Mouse (Mus musculus): ENCODE data around the gene Npb.

Npb gene

GRCm38 (mm10) chr11:120631726-120632448, 23.6 kb downstream of the Npb start:
- DNase-seq (ENCODE audit: low read depth, low spot score) = no peak

- DNase-seq (ENCODE audit: low read depth, low spot score) = peak; percentile 69
Measured at GRCm38 (mm10) chr11:120632559-120633519, 24.6 kb downstream of the Npb start.

DNA sequence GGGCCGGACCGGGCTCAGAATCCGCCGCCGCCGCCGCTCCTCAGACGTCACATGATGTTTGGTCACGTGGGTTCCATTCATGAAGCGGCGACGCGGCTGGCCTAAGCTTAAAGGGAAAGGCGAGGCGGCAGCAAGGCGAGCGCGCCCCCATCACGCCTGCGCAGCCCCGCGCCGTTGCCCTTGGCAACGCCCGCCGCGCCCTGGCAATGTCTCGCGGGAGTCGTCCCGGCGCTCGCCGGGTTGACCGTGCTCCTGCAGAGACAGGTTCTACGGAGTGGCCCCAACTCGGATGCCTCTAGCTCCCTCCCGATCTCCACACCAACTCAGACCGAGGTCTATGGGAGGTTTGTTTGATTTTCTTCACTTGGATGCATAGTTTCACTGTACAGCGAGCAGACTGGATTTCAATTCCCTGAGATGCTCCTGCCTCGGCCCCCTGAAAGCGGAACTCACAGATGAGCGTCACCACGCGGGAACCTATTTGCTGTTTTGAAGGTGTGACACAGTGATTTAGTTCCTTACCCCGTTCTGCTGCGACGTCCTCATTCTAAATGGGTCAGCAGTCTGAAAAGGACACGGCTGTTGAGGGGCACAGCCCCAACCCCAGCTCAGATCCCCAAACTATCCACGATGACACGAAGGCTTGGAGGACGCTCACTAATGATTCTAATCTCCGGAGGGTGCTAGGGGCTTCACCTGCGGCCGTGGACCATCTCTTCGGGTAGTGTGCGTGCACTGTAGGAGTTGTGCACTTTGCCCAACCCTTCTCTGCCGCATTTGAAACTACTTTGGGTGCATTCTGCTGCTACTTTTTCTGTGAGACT, 25.5 kb downstream of the Npb start, which contains the start of gene Mafg:
TSS of gene Mafg (minus strand) at position 81 of the 824 bp plus-strand sequence.
- peak; percentile 98 for DNase-seq (ENCODE audit: low read depth, low spot score)

DNA sequence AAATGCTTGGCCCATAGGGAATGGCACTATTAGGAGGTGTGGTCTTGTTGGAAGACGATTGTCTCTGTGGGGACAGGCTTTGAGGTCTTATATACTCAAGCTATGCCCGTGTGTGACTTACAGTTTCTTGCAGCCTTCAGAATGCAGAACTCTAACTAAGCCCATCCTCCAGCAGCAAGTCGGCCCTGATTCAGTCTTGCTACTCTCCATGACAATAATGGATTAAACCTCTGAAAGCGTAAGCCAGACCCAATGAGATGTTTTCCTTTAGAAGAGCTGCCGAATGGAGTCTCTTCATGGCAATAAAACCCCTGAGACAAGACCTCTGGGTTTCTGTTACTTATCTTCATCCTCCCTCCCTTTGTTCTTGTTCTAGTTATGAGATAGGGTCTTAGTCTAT, 26.5 kb downstream of the Npb start:
- DNase-seq (ENCODE audit: low read depth, low spot score) = no peak

DNA sequence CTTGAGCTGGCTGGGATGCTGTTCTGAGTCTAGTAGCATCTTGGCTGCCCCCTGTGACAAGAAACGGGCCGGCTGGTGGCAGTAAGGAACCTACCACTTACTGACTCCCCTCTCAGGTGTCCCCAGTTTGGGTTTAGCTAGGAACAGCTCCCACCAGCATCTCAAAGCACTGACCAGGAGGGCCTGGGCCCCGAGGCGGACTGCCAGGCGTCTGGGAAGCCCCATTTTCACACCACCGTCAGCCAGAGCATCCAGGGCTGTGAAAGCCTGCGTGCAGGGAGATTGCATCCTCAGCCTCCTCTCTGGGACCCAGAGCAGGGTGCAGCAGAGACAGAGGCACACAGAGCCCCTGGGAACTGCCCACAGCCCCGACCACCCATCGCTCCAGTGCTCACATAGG, 33.0 kb downstream of the Npb start:
- no peak for DNase-seq (ENCODE audit: low read depth, low spot score)

- no peak for DNase-seq (ENCODE audit: low read depth, low spot score)
Measured at GRCm38 (mm10) chr11:120641869-120642268, 33.6 kb downstream of the Npb start.

DNA sequence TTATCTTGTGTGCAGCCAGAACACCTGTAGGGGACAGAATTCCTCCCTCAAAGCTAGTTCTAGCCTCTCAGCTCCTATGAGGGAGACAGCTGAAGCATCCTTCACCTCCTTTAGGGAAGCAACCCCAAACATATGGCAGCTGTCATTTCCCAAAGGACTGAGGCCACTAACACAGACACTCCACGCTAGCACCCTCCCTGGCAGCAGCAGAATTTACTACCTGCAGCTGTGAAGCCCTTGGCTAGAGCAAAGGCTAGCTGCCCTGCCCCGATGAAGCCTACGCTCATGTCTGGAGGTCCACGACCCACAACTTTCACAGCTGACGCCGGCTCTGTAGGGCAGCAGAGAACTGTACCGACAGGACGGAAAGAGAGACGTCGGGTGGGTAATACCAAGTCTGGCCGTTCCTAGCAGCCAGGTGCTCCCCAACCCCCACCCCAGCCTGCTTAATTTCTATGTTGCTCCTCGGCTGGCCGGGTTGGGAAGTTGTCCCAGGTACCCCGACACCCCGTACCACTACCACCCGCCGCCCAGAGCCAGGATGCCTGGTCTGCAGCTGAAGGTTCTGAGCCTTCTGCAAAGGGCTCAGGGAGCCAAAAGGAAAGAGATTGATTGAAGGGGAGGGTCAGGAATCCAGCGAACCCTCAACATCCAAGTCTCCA, 34.8 kb downstream of the Npb start:
- no peak for DNase-seq (ENCODE audit: low read depth, low spot score)

GRCm38 (mm10) chr11:120643601-120643987, 35.3 kb downstream of the Npb start, which contains the start of gene Pycr1:
Gene Pycr1 (minus strand): TSS chr11:120643769.
- DNase-seq (ENCODE audit: low read depth, low spot score) = peak; percentile 97

DNA sequence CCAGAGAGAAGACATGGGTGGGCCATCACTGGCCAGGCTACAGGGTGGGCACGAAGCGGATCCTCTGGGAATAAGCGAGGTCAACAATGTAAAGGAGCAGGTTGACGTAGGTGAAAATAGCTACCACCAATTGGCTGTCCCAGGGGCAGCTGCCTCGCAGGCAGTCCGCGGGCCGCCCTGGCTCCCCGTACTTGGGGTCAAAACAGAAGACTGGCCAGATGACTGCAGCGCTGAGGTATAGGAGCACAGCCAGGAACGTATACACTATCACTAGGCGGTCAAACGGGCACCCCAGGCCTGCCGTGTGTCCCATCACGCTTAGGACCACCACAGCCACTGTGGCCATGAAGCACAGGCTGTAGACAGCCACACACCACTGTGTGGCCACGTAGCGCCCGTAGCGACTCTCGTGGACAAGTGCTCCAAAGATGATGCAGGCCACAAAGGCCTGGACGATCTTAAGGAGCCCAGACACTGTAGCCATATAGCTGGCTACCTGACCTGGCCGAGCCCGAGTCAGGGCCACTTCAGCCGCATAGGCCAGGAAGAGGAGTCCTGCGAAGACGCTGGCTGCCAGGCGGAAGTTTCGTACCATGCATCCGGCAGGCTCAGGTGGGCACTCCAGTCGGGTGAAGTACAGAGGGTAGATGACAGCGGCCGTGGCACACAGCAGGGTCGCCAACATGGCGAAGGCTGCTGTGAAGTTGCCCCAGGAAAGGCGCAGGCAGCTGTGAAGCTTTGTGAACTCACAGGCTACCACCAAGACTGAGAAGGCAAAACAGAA, 39.0 kb downstream of the Npb start:
- no peak for DNase-seq (ENCODE audit: low read depth, low spot score)

DNA sequence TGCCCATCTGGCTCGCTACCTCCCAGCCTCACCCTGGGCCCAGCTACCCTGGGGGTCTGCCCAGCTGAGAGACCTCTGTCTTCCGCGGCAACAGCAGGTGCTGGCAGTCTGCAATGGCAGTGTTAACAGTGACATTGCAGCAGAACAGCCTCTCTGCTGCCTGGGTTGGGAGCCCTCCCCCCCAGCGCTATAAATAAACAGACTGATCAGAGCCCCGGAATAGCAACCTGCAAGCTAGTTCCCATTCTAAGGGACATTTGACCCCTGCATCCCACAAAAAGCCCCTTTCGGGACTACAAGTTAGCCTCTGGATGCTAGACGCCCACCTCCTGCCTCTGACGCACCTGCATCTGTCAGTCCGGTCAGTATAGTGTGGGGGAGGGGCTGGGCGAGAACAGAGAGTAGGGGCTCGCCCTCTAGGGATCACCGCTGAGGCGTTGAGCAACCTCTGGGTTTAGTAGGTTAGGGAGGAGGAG, 39.8 kb downstream of the Npb start, which contains the start of gene Myadml2:
TSS of gene Myadml2 (minus strand) at position 158 of the 476 bp plus-strand sequence.
- DNase-seq (ENCODE audit: low read depth, low spot score) = peak; percentile 74

GRCm38 (mm10) chr11:120651872-120652271, 43.6 kb downstream of the Npb start:
- no peak for DNase-seq (ENCODE audit: low read depth, low spot score)

DNA sequence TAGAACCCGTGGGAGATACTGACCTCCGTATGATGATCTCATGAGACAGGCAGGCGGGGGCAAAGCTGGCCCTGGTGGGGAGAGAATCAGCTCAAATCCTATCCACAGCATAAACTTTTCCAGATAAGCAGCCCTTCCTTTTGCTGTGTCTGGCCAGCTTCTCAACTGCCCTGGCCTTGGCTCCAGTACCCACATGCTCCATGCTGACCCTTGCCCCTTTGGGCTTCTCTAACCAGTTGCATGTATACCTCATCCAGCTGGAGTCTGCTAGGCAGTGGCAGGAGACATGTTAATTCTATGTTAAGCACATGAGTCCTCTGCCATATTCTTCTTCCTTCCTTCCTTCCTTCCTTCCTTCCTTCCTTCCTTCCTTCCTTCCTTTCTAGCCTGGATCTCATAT, 46.5 kb downstream of the Npb start:
- DNase-seq (ENCODE audit: low read depth, low spot score) = no peak

GRCm38 (mm10) chr11:120657301-120657700, 49.0 kb downstream of the Npb start:
- no peak for DNase-seq (ENCODE audit: low read depth, low spot score)

Data from brain, adult 2 months (tissue).